ENCODE assay signal across 10 mouse cellular contexts in the genomic region with DNA sequence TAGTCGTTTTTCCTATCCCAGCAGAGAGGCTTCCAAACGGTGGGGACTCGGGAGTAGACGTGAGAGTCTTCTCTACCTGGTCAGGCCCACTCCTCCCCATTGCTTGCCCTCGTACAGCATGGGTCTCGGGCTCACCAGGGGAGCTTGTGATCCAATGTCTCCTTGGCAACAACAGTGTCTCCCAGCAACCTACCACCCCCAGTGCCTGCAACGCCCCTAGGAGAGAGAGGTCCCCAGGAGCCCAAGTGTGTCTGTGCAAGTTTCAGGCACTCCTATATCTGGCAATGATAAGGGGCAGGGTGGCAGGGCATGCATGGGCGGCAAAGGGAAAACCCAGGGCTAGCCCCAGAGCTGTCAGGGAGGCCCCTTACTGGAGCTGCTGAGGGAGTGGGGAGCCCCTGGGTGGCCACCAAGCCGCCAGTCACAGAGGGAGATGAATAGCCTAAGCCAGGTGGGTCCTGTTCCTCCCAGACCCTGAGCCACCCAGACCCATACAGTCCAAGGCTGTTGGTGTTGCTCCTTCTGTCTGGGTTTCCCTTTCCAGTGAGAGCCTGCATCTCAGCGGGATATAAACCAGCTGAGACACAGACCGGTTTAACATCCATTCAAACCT. TPM values are rescaled to one million over a fixed set of nuclear protein-coding genes. Genes with fewer than 3 reads are reported as not detected.
DNase-seq lines count a peak whose midpoint lies in the region; ATAC-seq and TF ChIP-seq lines count a peak whose summit lies in the region.
"Had no signal": no experiment of that assay in that cellular context is flagged by ENCODE, and none has a peak within 500 bp of the region (broad histone marks: within the 10 kb centered on the region; RNA-seq: fewer than 3 reads in every experiment).

No protein-coding gene starts in this region.

- H3K9ac ChIP-seq in heart, embryonic 14.5 days (ENCODE audit: low read length) = peak overlapping the region; percentile 41; the same call in 1 of the 2 replicates
- no peak overlapping the region for H3K9ac ChIP-seq in lung, postnatal 0 days (replicated peaks; ENCODE audit: low read depth)
- H3K9ac ChIP-seq in stomach, embryonic 15.5 days = no peak overlapping the region

- no peak for ATAC-seq in heart, embryonic 14.5 days (ENCODE audit: insufficient number of reproducible peaks, insufficient read depth, low FRiP score, low read depth)
- ATAC-seq in lung, postnatal 0 days = no peak
- no peak for ATAC-seq in stomach, embryonic 15.5 days (ENCODE audit: insufficient read depth, low FRiP score, low read depth)

- no peak overlapping the region for H3K4me3 ChIP-seq in heart, embryonic 14.5 days (ENCODE audit: control insufficient read depth in 1 of 2, insufficient read depth in 1 of 2, low read depth in 1 of 2, low read length in 2 of 2)
- H3K4me3 ChIP-seq in lung, postnatal 0 days (ENCODE audit: low read depth, low read length) = no peak overlapping the region
- no peak overlapping the region for H3K4me3 ChIP-seq in limb, embryonic 10.5 days
- no peak overlapping the region for H3K4me3 ChIP-seq in stomach, embryonic 15.5 days (replicated peaks)

- peak overlapping the region; percentile 61 to 63 for H3K27ac ChIP-seq in heart, embryonic 14.5 days (replicated peaks in 1 of 2; ENCODE audit: control insufficient read depth in 1 of 2, insufficient read depth in 1 of 2, low read depth in 2 of 2, low read length in 2 of 2)
- peak overlapping the region; percentile 79; the same call in 1 of the 2 replicates for H3K27ac ChIP-seq in lung, postnatal 0 days (ENCODE audit: low read length)
- H3K27ac ChIP-seq in limb, embryonic 10.5 days = peak overlapping the region; percentile 80; the same call in 1 of the 2 replicates
- H3K27ac ChIP-seq in stomach, embryonic 15.5 days = peak overlapping the region; percentile 16; the same call in 1 of the 2 replicates

- no peaks in the 10 kb centered on the region for H3K9me3 ChIP-seq in heart, embryonic 14.5 days (ENCODE audit: control insufficient read depth, low read length)
- no peaks in the 10 kb centered on the region for H3K9me3 ChIP-seq in lung, postnatal 0 days (ENCODE audit: low read length)
- H3K9me3 ChIP-seq in limb, embryonic 10.5 days (replicated peaks) = no peaks in the 10 kb centered on the region
- no peaks in the 10 kb centered on the region for H3K9me3 ChIP-seq in stomach, embryonic 15.5 days

- H3K27me3 ChIP-seq in heart, embryonic 14.5 days (ENCODE audit: control insufficient read depth, insufficient read depth, low read length) = no peaks in the 10 kb centered on the region
- no peaks in the 10 kb centered on the region for H3K27me3 ChIP-seq in lung, postnatal 0 days (replicated peaks; ENCODE audit: insufficient read depth, low read length)
- peaks cover 79% of the 10 kb centered on the region for H3K27me3 ChIP-seq in limb, embryonic 10.5 days (ENCODE audit: low read depth, poor library complexity, severe bottlenecking)
- H3K27me3 ChIP-seq in stomach, embryonic 15.5 days (replicated peaks) = 0 out of 2 replicates have a peak, but pooled peaks cover 6% of the 10 kb centered on the region

- no peak for TF ChIP-seq CTCF in lung, postnatal 0 days (IDR thresholded peaks at IDR 0.05)

- 56% methylated on average over 11 of the region's 11 CpGs for WGBS in heart, embryonic 14.5 days
- WGBS in lung, postnatal 0 days = 59% methylated on average over 10 of the region's 11 CpGs
- 53% methylated on average over 11 of the region's 11 CpGs for WGBS in limb, embryonic 10.5 days
- 52% methylated on average over 11 of the region's 11 CpGs for WGBS in stomach, embryonic 15.5 days

- peak overlapping the region; percentile 26; the same call in 1 of the 2 replicates for H3K4me2 ChIP-seq in heart, embryonic 14.5 days (ENCODE audit: low read length)
- no peak overlapping the region for H3K4me2 ChIP-seq in lung, postnatal 0 days (replicated peaks; ENCODE audit: low read depth, low read length)
- H3K4me2 ChIP-seq in stomach, embryonic 15.5 days = no peak overlapping the region

- H3K36me3 ChIP-seq in heart, embryonic 14.5 days (ENCODE audit: control insufficient read depth, insufficient read depth, low read length) = no peaks in the 10 kb centered on the region
- H3K36me3 ChIP-seq in lung, postnatal 0 days (ENCODE audit: insufficient read depth, low read length) = no peaks in the 10 kb centered on the region
- no peaks in the 10 kb centered on the region for H3K36me3 ChIP-seq in limb, embryonic 10.5 days
- H3K36me3 ChIP-seq in stomach, embryonic 15.5 days = no peaks in the 10 kb centered on the region

- no peak for TF ChIP-seq EP300 in lung, postnatal 0 days (IDR thresholded peaks at IDR 0.05)

- peaks cover 44 to 53% of the 10 kb centered on the region in 2 experiments for H3K4me1 ChIP-seq in heart, embryonic 14.5 days (ENCODE audit: control insufficient read depth in 2 of 2, insufficient read depth in 2 of 2, low read length in 2 of 2)
- H3K4me1 ChIP-seq in lung, postnatal 0 days (ENCODE audit: insufficient read depth, low read depth, low read length) = peaks cover 26% of the 10 kb centered on the region
- H3K4me1 ChIP-seq in limb, embryonic 10.5 days = peaks cover 63% of the 10 kb centered on the region
- peaks cover 45% of the 10 kb centered on the region for H3K4me1 ChIP-seq in stomach, embryonic 15.5 days

- DNase-seq in heart, adult 9 months (ENCODE audit: low spot score in 2 of 2) = no peak
- DNase-seq in lung, postnatal 0 days (ENCODE audit: low spot score) = no peak
- no peak for DNase-seq in lung, postnatal 10 days
- DNase-seq in limb, embryonic 10.5 days (ENCODE audit: low spot score) = no peak
- no peak for DNase-seq in kidney, adult 9 months
- DNase-seq in ovary, postnatal 36 days (ENCODE audit: low spot score) = no peak
- DNase-seq: cerebellum, adult 11-12 months; embryo, embryonic 11 days had no signal

RNA-seq across cellular contexts. Expression of a gene that starts 42.8 kb away (rescaled TPM):
- 6.5 and 9.2 TPM in 2 replicates for polyA plus RNA-seq in heart, embryonic 14.5 days (2014; fragmentation: Nextera tagmentation; extraction: Ambion mirVana)
- polyA plus RNA-seq in lung, postnatal 0 days (2015; fragmentation: Nextera tagmentation; extraction: Ambion mirVana) = 8.9 and 9.7 TPM in 2 replicates
- 4.3 and 7.1 TPM in 2 replicates for polyA plus RNA-seq in limb, embryonic 10.5 days (2016; fragmentation: Nextera tagmentation; extraction: Ambion mirVana)
- 10.2 and 10.3 TPM in 2 replicates for polyA plus RNA-seq in stomach, embryonic 15.5 days (2015; fragmentation: Nextera tagmentation; extraction: Ambion mirVana)

Comparison
In these comparisons a context has a peak if more than half of its experiments do, and no peak if none do; other contexts are left out.
1. H3K27ac ChIP-seq: peak in every context shown above with its lines; median percentile 80 in limb, embryonic 10.5 days; 79 in lung, postnatal 0 days; 62 in heart, embryonic 14.5 days; 16 in stomach, embryonic 15.5 days.